Mouse (Mus musculus): ENCODE data around the gene Kntc1. TPM values are rescaled to one million over a fixed set of nuclear protein-coding genes. Genes with fewer than 3 reads are reported as not detected.
"Not testable (repeated sequence)": the region's sequence is repeated elsewhere in the genome, so short reads cannot be mapped to it uniquely, and the experiment has no call there.

Kntc1 gene
- 0.95 and 1.2 TPM in 2 replicates for polyA plus RNA-seq (2012)

- Histone ChIP-seq H3K36me3 (ENCODE audit: control insufficient read depth) (peaks cover 69% of the 10 kb centered on the region), H3K4me3 (replicated peaks) (peak within 1 kb of the TSS; percentile 68), H3K4me1 (ENCODE audit: control insufficient read depth) (peaks cover 54% of the 10 kb centered on the region), H3K9me3 (ENCODE audit: control insufficient read depth, low read length) (no peaks in the 10 kb centered on the region), H3K27me3 (ENCODE audit: control insufficient read depth) (no peaks in the 10 kb centered on the region)
- TF ChIP-seq TAL1 (IDR thresholded peaks at IDR 0.05; ENCODE audit: low read length) = no peak
- peak; percentile 61; the same call in 1 of the 2 replicates for TF ChIP-seq GATA1 (IDR thresholded peaks at IDR 0.05; ENCODE audit: low read length)
These were observed at the start of gene Kntc1, which contains the start of gene Rsrc2 for GRCm38 (mm10) chr5:123749065-123750064. Gene Kntc1, plus strand, starts transcription at chr5:123749716. Gene Rsrc2, minus strand, starts transcription at chr5:123749414.

GRCm38 (mm10) chr5:123700625-123701024, 48.9 kb upstream of the Kntc1 start:
- Histone ChIP-seq H3K4me1 (ENCODE audit: control insufficient read depth) (no peaks in the 10 kb centered on the region), H3K4me3 (replicated peaks) (no peak overlapping the region), H3K9me3 (ENCODE audit: control insufficient read depth, low read length) (no peaks in the 10 kb centered on the region), H3K27me3 (ENCODE audit: control insufficient read depth) (no peaks in the 10 kb centered on the region), H3K36me3 (ENCODE audit: control insufficient read depth) (peaks cover 87% of the 10 kb centered on the region)
- TF ChIP-seq TAL1 (IDR thresholded peaks at IDR 0.05; ENCODE audit: low read length) (no peak), GATA1 (IDR thresholded peaks at IDR 0.05; ENCODE audit: low read length) (no peak)

- TF ChIP-seq TAL1 (IDR thresholded peaks at IDR 0.05; ENCODE audit: low read length) = no peak
- TF ChIP-seq GATA1 (IDR thresholded peaks at IDR 0.05; ENCODE audit: low read length) = no peak
- Histone ChIP-seq H3K4me3 (replicated peaks) (no peak overlapping the region), H3K4me1 (ENCODE audit: control insufficient read depth) (no peaks in the 10 kb centered on the region), H3K27me3 (ENCODE audit: control insufficient read depth) (no peaks in the 10 kb centered on the region), H3K36me3 (ENCODE audit: control insufficient read depth) (peaks cover 98% of the 10 kb centered on the region), H3K9me3 (ENCODE audit: control insufficient read depth, low read length) (no peaks in the 10 kb centered on the region)
These were observed 40.9 kb upstream of the Kntc1 start for GRCm38 (mm10) chr5:123708598-123708997.

- TF ChIP-seq GATA1 (IDR thresholded peaks at IDR 0.05; ENCODE audit: low read length) (no peak), TAL1 (IDR thresholded peaks at IDR 0.05; ENCODE audit: low read length) (no peak)
- H3K27me3 ChIP-seq (ENCODE audit: control insufficient read depth) = no peaks in the 10 kb centered on the region
- H3K4me1 ChIP-seq (ENCODE audit: control insufficient read depth) = no peaks in the 10 kb centered on the region
- no peak overlapping the region for H3K4me3 ChIP-seq (replicated peaks)
- peaks cover 98% of the 10 kb centered on the region for H3K36me3 ChIP-seq (ENCODE audit: control insufficient read depth)
- no peaks in the 10 kb centered on the region for H3K9me3 ChIP-seq (ENCODE audit: control insufficient read depth, low read length)
These were observed 39.9 kb upstream of the Kntc1 start for GRCm38 (mm10) chr5:123709571-123709970.

GRCm38 (mm10) chr5:123713782-123714181, 35.7 kb upstream of the Kntc1 start:
- Histone ChIP-seq H3K4me1 (ENCODE audit: control insufficient read depth) (peaks cover 20% of the 10 kb centered on the region), H3K36me3 (ENCODE audit: control insufficient read depth) (peaks cover 98% of the 10 kb centered on the region), H3K27me3 (ENCODE audit: control insufficient read depth) (no peaks in the 10 kb centered on the region), H3K4me3 (replicated peaks) (no peak overlapping the region), H3K9me3 (ENCODE audit: control insufficient read depth, low read length) (no peaks in the 10 kb centered on the region)
- no peak for TF ChIP-seq TAL1 (IDR thresholded peaks at IDR 0.05; ENCODE audit: low read length)
- TF ChIP-seq GATA1 (IDR thresholded peaks at IDR 0.05; ENCODE audit: low read length) = no peak

- Histone ChIP-seq H3K4me3 (replicated peaks) (no peak overlapping the region), H3K9me3 (ENCODE audit: control insufficient read depth, low read length) (no peaks in the 10 kb centered on the region), H3K27me3 (ENCODE audit: control insufficient read depth) (no peaks in the 10 kb centered on the region), H3K4me1 (ENCODE audit: control insufficient read depth) (peaks cover 28% of the 10 kb centered on the region), H3K36me3 (ENCODE audit: control insufficient read depth) (peaks cover 93% of the 10 kb centered on the region)
- TF ChIP-seq TAL1 (IDR thresholded peaks at IDR 0.05; ENCODE audit: low read length) (no peak), GATA1 (IDR thresholded peaks at IDR 0.05; ENCODE audit: low read length) (no peak)
These were observed 34.9 kb upstream of the Kntc1 start for GRCm38 (mm10) chr5:123714622-123715021.

GRCm38 (mm10) chr5:123720328-123721311, 28.9 kb upstream of the Kntc1 start, which contains the start of gene Zcchc8:
Gene Zcchc8, minus strand, starts transcription at chr5:123721100.
- Histone ChIP-seq H3K4me3 (replicated peaks) (peak within 1 kb of the TSS; percentile 89), H3K36me3 (ENCODE audit: control insufficient read depth) (peaks cover 34% of the 10 kb centered on the region), H3K9me3 (ENCODE audit: control insufficient read depth, low read length) (no peaks in the 10 kb centered on the region), H3K4me1 (ENCODE audit: control insufficient read depth) (peaks cover 35% of the 10 kb centered on the region), H3K27me3 (ENCODE audit: control insufficient read depth) (no peaks in the 10 kb centered on the region)
- TF ChIP-seq GATA1 (IDR thresholded peaks at IDR 0.05; ENCODE audit: low read length) (no peak), TAL1 (IDR thresholded peaks at IDR 0.05; ENCODE audit: low read length) (no peak)

- H3K4me1 ChIP-seq (ENCODE audit: control insufficient read depth) = peaks cover 14% of the 10 kb centered on the region
- not testable (repeated sequence) for H3K27me3 ChIP-seq (ENCODE audit: control insufficient read depth); H3K9me3 ChIP-seq (ENCODE audit: control insufficient read depth, low read length); H3K4me3 ChIP-seq (replicated peaks)
- H3K36me3 ChIP-seq (ENCODE audit: control insufficient read depth) = peaks cover 24% of the 10 kb centered on the region
These were observed 25.7 kb upstream of the Kntc1 start for GRCm38 (mm10) chr5:123723816-123724215.

Measured in erythroblast, embryonic 14.5 days (primary cell).